Mouse (Mus musculus) lung, postnatal 25 days (tissue): ENCODE measurements at regions not wholly inside any gene's neighbourhood (a gene's known extent, or its start where the extent isn't known, plus 50 kb on each side); places are given as distances from the start of the nearest gene placed in this dataset.

Source experiments
- DNase-seq: peaks from one replicate; pipeline ENCODE4 v3.0.0; 2022; ENCODE audit warnings: low spot score

DNA sequence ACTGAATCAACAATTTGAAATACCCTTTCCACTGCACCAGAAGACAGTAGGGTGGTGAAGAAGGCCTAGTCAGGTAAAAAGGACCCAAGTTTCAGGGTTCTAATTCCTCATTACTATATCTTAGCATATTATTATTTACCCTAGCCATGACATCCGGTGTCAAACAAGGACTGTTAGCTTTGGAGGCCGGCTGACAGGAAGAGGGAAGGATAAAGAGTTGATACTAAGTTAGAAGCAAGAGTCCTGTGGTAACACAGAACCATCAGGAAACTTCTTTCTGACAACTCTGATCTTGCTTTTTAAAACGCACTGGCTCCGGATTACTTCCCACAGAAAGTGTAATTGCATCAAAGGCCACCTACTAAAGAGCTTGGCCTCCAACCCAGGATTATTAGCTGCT is 230.6 kb upstream of the Adgrl2 start:
- DNase-seq = no peak

DNA sequence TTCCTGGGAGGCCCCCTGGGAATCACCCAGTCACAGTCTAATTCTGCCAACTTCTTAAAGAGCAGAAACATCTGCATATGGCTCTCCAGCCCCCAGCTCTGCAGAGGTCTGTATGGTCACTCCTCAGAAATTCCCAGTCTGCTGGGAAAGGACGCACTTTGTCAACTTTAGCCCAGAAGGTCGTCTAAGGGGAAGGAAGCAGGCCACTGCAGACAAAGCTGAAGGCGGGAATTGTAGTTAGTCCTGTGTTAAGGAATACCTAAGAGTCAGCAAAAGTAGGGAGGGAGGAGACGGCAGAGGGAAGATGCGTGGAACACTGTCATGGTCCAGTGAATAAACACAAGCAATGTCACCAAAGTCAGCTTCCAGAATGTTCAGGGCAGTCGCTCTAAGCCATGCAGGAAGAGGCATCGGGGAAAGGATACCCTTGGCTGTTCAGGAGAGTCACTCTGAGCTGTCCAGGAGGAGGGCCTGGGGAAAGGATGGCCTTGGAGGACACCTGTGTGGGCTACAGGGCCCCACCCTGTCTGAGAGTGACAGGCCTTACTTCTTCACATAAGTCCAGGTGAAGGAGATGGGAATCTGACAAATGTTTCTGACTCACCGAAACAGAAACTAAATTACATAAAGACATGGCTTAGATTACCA is 230.1 kb upstream of the Adgrl2 start:
- no peak for DNase-seq

DNA sequence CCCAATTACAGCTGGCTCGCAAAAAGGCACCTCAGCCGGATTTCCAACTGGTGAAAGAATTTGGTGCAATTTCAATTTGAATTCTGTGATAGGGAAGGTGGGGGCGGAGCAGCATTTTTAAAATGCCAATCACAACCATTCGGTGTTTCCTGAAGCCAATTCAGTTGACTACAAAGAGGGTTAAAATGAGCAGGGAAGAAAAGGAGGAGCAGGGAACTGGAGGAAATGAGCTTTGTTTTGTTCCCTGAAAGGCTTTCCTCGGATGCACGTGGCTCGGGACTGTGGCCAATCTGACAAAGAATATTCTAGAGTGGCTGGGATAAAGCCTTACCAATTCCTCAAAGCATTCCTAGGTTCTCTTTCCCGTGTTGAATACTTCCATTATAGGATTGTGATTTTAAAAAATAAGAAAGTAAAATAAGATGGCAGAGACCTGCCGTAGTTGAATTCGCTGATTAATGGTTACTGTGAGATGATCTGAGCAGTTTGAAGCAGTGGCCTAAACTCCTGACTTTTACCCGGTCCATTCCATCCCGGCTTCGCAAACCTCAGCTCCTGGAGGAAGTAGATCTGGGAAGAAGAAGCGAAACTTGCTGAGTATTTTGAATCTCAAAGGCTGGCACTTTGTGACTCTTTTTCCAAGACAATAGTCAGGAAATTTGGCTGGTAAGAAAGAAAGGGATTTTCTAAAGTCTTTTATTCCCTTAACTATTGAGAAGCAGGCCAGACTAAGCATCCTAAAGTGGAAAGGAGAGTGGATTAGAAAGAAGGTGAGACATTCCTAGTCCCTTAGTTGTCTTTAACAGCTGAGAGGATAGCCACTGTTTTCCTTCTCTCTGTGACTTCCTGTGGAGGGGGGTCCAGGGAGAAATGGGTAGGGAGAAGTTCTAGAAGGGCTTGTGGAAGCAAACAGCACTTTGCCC is 229.3 kb upstream of the Adgrl2 start:
- peak; percentile 43 for DNase-seq

DNA sequence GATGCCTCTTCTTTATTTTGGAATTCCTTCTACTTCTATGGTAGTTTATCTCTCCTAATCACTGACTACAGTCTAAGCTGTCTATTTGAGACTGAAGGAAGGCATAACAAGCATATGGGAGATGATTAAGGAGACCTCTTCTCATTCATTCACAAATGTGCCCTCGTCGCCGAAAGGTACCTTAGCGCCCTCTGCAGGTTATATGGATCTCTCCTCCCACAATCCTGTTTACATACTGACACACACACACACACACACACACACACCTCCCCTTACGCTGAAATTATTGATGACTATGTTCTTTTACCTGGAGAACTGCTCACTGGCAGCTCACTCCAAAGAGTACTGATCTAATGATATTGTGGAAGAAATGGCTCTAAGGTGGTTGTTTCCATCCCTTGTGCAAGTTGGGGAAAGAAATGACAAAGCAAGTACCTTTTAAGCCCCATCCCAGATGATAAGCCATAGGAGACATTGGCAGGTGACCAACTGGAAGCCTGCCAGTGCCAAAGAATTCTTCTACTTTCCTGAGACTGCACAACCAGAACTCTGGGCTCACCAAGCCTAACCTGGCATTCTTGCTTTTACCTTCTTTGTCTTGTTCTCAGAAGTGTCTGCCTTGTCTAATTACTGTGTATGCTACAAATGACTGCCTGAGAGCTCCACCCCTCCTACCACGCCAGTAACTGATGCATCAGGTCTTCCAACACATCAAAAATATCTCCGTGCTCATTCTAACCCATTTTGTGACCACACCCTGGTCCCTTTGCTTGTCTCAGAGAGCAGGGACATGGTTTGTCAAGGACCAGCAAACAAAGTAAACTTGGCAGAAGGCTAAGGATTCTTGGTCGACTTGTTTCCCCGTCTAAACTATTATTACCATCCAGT is 227.8 kb upstream of the Adgrl2 start:
- no peak for DNase-seq

DNA sequence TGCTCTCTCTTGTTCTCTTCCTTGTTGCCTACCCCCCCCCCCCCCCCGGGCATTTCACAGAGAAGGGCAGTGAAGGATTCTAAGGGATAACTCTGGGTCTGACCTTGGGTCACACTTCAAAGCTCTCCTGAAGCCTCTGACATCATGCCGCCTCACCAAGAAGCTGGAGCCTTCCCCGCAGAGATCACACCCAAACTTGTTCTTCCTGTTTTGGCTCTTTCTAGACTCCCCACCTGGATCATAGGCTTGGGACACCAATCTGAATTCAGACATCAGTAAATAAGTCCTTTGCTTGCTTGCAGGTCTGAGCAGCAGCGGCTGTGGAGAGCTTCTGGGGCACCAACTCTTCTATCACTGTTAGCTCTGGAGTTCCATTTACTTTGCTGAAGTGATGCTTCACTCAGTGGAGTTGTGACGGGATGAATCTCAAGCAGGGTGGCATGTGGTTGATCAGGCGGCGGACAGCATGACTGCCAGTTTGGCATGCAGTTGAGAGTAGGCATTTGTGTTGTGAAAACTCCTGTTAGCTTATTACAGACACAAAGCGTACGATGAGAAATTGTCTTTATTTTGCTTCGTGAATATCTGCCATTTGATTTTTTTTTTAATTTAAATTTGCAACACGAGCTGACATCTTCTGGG is 226.5 kb upstream of the Adgrl2 start:
- no peak for DNase-seq

DNA sequence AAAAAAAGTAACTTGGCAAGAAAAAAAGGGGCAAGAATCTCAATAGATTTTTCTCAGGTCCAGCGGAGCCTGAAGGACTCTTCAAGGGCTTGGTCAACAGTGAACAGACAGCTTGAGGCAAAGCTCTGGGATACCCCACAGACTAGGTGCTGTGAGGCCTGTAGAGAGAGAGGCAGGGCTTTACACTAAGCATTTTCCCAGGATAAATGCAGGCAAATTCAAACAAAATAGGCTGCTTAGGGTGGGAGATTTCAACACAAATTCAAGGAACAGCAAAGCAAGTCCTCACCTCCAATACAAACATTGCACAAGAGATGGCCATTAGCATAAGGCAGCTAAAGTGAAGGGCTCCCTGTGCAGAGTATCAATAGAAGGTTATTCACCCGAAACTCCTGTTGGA is 225.3 kb upstream of the Adgrl2 start:
- peak; percentile 39 for DNase-seq

DNA sequence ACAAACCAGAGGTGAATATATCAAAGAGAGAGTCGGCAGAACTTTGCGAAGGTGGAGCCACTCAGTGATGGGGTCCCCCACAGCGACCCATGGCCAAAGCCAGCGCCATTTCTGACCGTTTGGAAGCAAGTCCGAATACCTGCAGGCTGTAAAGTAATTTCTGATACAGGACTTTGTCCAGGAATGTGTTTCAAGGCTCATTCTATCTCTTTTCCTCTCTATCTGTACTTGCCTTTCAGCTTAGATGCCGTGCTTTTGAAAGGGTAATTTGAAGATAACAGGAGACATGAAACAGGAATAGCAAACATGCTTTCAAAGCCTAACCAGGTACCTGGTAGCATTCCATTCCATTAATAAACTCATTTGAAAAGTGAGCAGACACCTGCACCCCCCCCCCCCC is 221.6 kb upstream of the Adgrl2 start:
- no peak for DNase-seq

DNA sequence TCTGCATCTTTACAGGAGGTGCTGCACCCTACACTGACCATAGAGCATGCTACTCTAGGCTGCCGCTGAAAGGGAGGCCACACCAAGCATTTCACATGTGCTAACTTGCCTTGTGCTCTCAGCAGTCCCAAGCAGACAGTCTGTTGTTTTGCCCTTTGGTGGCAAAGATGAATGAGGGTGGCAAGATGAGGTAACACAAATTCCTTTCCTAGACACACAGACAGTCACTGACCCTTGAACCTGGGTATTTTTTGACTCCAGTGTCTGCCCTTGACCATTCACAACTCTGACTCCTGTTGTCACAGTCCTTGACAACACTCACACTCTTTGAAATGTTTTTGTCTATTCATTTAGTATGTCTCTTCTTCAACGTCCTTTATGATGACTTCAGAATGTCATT is 218.9 kb upstream of the Adgrl2 start:
- DNase-seq = no peak

DNA sequence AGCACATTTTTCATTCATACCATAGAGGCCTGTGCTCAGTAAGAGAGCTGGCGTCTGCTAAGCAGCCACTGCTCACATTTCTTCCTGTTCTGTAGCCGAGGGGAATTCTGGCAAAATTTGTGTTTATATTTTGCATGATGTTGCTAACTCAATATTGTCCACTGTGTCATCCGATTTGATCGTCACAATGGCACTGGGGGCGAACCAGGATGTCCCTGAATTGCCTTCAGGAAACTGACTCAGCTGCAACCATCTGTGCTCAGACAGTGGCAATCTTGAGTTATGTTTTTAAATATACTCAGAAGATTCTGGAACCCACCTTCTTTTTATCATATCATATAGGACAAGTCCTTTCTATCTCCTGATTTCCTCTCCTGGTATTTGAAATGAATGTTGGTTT is 213.1 kb upstream of the Adgrl2 start:
- DNase-seq = peak; percentile 28

DNA sequence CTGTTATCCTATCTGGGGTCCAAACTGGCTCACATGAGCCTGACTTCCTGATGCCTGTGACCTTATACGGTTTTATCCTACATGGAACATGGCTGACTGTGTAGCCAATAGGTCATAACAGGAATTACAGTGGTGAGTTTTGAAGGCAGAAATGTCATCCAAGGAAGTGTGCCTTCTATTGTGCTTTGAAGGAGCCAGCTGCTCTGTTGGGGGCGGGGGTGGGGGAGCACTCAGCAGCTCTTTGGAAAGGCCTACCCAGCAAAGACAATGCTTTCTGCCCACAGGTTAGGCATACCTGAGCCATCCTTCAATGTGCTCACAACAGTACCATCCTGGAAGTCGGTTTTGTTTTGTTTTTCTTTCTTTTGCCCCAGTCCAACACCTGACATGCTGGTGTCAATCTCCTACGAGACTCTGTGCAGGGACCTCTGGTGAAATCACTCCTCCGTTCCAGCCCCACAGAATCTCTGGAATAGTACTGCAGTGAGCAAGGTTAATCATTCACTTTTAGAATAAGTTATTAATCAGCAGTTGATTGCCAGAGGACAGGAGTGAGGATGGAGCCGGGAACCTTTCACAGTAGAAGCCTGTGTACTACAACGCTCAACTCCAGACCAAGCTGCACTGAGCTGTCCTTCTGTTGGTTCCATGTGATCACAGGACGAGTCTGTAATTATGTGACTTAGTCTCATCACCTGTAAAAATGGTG is 206.3 kb upstream of the Adgrl2 start:
- DNase-seq = no peak

DNA sequence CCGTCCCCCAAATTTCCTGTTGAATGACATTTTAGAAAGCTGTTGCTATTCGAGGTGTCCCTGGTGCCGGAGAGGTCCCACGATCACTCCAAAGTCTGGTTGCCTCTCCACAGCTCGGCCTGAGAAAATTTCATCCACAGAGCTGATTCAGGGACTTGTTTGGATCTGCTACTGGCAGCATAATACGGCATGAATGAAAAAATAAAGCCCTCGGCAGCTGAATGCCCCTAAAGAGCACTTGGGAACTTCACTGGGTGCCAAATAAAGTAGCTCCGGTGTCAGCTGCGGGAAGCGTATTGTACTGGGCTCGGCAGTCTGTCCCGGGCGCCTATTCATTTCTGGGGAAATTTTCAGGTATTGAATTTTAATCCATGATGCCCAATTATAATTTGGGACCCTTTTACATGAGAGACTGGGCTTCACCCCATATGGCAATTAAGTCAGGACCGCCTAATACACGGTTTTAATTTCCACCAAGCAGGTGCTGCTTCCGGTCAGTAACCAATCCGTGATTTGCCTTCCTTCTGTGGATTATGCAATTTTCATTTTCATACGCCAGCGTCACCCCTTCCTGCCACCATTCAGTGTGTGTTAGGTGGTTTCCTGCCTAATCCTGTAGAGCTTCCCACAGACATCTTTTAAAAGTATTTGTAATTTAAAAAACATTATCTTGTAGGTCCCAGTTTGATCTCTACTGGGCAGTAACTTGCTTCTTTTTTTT is 200.7 kb upstream of the Adgrl2 start:
- DNase-seq = no peak

DNA sequence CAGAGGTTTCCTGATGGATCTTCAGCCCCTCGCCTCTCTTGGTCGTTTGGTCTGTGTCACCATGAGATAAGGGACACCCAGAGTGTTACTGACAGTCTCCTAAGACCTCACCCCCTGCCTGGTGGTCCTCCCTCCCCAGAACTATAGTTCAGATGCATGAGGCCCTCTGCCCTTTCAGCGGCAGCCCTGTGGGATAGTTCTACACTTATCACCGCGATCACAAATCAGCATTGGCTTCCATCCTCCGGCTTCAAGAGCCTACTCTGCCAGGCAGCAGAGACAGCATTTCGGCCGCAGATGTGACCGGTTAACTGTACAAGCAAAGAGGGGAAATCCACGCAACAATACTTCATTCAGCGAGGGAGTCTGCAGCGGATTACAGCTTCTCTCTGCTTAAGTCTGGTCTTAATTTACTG is 193.8 kb upstream of the Adgrl2 start:
- DNase-seq = no peak

DNA sequence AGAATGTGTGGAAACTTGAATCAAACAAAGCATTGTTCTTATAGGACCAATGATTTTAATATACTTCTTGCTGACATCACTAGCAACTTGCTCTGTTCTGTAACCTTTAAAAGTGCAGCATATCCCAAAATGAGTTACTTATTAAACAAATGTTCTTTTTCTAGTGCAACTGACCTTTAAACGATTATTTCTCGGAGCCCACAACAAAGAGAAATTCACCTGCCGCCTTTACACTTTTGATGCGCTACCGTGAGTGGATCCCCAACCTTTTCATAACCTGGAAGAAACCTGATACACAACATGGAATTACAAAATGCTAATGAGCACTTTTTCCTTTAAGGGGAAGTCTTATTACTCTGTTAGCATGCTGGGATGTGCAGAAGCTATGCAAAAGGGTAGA is 191.7 kb upstream of the Adgrl2 start:
- DNase-seq = no peak

DNA sequence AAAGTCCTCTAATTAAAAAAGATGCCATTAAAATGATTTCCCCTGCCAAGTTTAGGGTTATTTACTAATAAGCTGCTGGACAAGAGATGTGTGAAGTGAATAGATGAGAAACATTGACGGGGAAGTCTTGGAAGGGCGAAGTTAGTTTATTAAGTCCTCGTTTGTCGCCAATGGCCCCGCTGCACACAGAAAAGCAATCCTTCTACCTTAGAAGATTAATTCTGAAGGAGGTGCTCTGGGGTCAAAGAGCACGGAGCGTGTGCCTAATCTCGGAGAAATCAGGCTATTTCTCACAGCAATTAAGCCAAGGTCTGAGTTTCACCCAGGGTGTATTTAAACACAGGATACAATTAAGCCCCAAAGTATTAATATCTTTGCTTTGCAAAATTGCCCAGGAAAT is 189.8 kb upstream of the Adgrl2 start:
- no peak for DNase-seq

DNA sequence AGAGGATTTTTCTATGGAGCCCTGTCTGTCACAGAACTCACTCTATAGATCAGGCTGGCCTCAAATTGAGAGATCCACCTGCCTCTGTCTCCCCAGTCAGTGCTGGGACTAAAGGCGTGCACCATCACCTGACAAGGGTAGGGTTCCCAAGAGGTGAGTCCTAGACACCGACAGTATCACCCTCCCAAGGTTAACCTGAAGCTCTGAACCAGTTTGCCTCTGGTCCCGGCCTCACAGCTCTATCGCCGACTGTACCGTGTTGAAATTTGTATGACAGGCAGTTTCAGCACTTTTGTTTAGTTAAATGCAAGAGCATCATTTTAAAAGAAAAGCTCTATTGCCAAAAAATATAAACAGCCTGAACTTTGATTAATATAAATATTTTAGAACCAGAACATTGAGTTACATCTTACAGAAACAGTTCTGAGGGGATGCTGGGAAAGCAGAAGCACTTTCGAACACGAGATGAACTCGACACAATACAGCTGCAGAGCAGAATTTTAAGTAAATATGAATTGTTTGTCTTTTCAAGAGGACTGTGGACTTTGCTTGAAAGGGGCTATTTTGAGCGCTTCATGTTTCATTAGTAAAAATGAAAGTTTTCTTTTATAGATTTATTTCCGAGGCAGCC is 189.2 kb upstream of the Adgrl2 start:
- no peak for DNase-seq

DNA sequence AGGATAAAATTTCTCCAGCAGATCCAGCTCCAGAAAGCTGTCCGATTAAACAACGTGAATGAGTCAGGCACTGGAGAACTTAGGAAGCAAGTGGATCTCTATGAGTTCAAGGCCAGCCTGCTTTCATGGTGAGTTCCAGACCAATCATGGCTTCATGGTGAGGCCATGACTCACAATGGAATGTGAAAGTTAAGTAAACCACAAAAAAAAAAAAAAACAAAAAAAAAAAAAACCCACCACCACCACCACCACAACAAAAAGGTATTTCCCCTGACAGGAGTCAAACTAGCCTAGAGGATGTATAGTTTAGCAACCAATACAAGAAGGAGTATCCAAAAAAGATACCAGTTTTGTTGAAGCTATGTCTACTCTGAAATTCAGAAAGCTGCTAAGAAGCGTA is 188.5 kb upstream of the Adgrl2 start:
- DNase-seq = no peak

DNA sequence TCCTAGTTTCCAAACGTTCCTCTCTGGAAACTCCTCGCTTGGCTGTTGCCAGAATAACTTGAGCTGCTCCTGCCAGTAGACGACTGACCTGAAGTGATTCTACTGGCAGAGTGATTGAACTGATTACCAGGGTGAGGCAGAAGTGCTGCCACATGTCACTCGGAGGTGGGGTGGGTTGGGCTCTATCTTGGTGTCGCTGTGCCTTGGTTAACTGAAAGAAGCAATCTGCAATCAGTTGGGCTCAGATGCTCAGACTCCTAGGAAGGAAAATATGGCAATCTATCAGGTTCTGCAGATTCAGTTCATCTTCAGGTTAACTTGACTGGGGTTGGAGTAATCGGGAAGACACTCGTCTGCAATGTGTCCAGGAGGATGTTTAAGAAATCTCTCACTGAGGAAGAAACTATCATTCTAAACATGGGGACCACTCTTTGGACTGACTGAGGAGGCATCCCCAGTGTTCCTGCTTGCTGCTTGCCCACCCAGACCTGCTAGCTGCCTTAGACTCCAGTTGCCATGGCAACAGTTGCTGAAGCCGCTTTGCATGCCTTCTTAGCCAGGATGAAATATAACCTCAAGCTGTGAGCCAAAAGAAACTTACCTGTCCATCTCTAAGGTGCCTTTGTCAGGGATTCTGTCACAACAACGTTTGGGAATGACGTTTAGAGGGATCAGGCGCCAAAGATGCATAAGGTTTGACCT is 184.5 kb upstream of the Adgrl2 start:
- no peak for DNase-seq

DNA sequence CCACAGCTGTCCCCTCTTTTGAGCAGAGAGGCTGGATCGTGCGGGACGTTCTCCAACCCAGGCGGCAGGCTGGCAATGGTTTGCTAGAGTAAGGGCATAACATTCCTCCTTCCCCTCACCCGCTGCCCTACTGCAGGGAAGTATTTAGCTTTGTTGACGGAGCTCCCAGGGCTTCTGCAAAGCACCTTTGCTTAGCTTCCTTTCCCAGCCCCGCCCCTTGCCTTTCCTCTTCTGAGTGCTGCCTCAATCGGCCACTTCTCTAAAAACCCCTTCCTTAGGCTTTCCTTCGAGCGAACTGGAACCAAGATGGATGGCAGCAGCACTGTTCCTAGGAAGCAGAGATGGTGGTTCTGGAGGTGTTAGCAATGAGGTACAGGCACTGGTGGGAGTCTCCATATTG is 183.2 kb upstream of the Adgrl2 start:
- DNase-seq = peak; percentile 18

DNA sequence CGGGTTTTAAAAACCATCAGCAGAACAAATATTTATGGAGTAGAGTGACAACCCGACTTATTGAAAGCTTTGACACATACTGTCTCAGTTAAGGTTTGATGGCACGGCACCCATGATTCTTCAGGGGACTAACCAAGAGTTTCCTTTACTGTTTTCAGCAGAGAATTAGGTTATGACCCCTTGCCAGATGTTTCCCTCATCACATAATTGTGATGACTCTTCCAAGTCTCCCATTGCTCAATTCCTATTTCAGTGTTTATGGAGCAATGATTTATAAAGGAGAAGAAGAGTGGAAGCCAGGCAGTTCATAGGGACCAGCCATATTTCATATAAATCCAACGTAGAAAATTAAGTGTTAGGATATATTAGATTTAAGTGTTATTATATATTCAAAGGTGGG is 181.4 kb upstream of the Adgrl2 start:
- DNase-seq = no peak

DNA sequence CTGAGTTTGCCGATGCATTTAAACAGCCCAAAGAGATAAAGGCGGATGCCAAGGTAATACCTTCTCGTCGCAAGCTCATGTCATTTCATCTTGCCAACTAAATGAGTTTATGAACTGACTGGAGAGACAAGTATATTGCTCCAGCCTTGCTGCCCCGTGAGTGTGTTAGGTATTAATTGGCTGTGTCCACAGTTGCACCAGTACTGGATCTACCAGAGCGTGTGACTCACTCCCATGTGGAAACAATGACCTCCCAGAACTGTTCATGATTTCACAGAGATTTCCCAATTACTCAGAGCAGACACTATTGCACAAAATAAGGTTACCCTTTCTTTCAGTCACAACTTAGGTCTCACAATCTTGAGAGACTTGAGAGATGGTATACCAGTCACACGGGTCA is 179.8 kb upstream of the Adgrl2 start:
- peak; percentile 45 for DNase-seq
